Mouse (Mus musculus) embryonic facial prominence, embryonic 13.5 days (tissue): ENCODE data around the gene Slc43a2. TPM values are rescaled to one million over a fixed set of nuclear protein-coding genes. Genes with fewer than 3 reads are reported as not detected.
A peak's percentile ranks its signal among the peaks of the same experiment; 100 is the strongest.

ENCODE experiments used
- ATAC-seq: fragments of 200-750 bp; cut with Nextera tagmentation; 2 replicates; pipeline ENCODE4 v1.8.0; 2017; ENCODE audit warnings: low read depth; ENCODE audit not compliant: insufficient number of reproducible peaks, insufficient read depth, low FRiP score, low TSS enrichment
- H3K27ac ChIP-seq: fragments of 300-500 bp; sonication (generic); 2 replicates; pipeline ENCODE4 v1.5.1; 2015; ENCODE audit warnings: moderate library complexity, mild to moderate bottlenecking, inconsistent platforms
- H3K27me3 ChIP-seq: fragments of 300-500 bp; sonication (generic); 2 replicates; pipeline ENCODE4 v1.6.1; 2015; ENCODE audit warnings: mild to moderate bottlenecking, inconsistent platforms
- H3K36me3 ChIP-seq: fragments of 300-500 bp; sonication (generic); 2 replicates; pipeline ENCODE4 v1.6.1; 2015; ENCODE audit warnings: mild to moderate bottlenecking, inconsistent platforms
- H3K4me1 ChIP-seq: fragments of 300-500 bp; sonication (generic); 2 replicates; pipeline ENCODE4 v1.6.1; 2015; ENCODE audit warnings: inconsistent platforms
- H3K4me2 ChIP-seq: fragments of 300-500 bp; sonication (generic); 2 replicates; pipeline ENCODE4 v1.6.1; 2015; ENCODE audit warnings: moderate library complexity, mild to moderate bottlenecking, inconsistent platforms
- H3K4me3 ChIP-seq: fragments of 300-500 bp; sonication (generic); 2 replicates; pipeline ENCODE4 v1.5.1; 2015; ENCODE audit warnings: mild to moderate bottlenecking, inconsistent platforms
- H3K9ac ChIP-seq: fragments of 300-500 bp; sonication (generic); 2 replicates; pipeline ENCODE4 v1.6.1; 2015; ENCODE audit warnings: mild to moderate bottlenecking, inconsistent platforms
- H3K9me3 ChIP-seq: fragments of 300-500 bp; sonication (generic); 2 replicates; pipeline ENCODE4 v1.6.1; 2016; ENCODE audit warnings: inconsistent platforms
- WGBS: fragments of 180-500 bp; shearing (Covaris S2); methylation state at CpG from one replicate; pipeline ENCODE4 v1.1.7; 2015; ENCODE audit warnings: mixed read lengths; 5-methylcytosine and 5-hydroxymethylcytosine counted together
- polyA plus RNA-seq: library from polyadenylated mRNA; unstranded; fragments of >200 nt; fragmentation: Nextera tagmentation; extraction: Ambion mirVana; gene quantifications from 2 replicates; pipeline ENCODE4 v1.2.1, GENCODE M21; 2015

The Slc43a2 gene
- polyA plus RNA-seq, 1 experiment from 2014 or later, result 3.6 TPM

GRCm38 (mm10) chr11:75511213-75511612, 20.3 kb upstream of the Slc43a2 start:
- Histone ChIP-seq H3K4me3 (no peak overlapping the region), H3K4me1 (peaks cover 19% of the 10 kb centered on the region)
- 81% methylated on average over 6 of the region's 6 CpGs for WGBS

DNA sequence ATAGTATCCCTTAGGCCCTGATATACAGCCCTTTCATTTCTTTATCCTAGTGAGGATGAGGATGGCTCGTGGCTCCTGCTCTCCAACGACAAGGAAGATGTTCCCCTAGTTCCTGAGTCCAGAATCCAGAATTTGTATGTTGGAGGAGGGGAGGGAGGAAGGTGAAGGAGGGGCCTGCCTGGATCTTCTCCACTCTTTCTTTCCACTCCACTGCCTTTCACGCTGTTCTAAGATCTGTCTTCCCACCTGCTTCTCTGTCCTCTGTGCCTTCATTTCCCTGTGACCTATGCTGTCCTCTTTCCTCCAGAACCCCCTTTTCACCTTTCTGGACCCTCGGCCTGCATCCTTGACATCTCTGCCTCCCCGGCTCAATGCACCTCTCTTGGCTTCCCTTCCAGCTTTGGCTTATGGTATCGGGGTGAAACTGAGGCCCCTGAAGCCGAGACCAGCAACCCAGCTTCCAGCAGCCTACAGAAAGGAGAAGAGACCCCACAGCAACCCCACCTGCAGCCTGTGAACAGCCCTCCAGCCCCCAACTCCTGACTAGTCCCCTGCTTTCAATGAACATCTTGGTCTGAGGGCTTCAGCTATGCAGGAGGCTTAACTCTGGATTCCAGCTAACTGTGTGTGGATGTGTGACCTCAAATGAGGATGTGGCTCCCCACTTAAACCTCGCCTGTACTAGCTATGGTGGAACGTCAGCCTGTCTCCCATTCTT, 19.0 kb upstream of the Slc43a2 start:
- peaks cover 30% of the 10 kb centered on the region for H3K36me3 ChIP-seq
- H3K4me2 ChIP-seq, result no peak overlapping the region
- H3K9ac ChIP-seq, result 0 out of 2 replicates have a peak overlapping the region, but pooled peaks have one; percentile 12
- peaks cover 19% of the 10 kb centered on the region for H3K4me1 ChIP-seq
- no peak for ATAC-seq
- WGBS, result 79% methylated on average over 9 of the region's 9 CpGs
- H3K27ac ChIP-seq, result no peak overlapping the region
- H3K27me3 ChIP-seq, result no peaks in the 10 kb centered on the region
- no peak overlapping the region for H3K4me3 ChIP-seq
- H3K9me3 ChIP-seq, result no peaks in the 10 kb centered on the region

More at GRCm38 (mm10) chr11:75511213-75511612, 20.3 kb upstream of the Slc43a2 start:
- Histone ChIP-seq H3K27ac (no peak overlapping the region), H3K36me3 (peaks cover 41% of the 10 kb centered on the region), H3K9me3 (no peaks in the 10 kb centered on the region), H3K27me3 (no peaks in the 10 kb centered on the region), H3K9ac (no peak overlapping the region), H3K4me2 (0 out of 2 replicates have a peak overlapping the region, but pooled peaks have one; percentile 98)
- ATAC-seq, result no peak

DNA sequence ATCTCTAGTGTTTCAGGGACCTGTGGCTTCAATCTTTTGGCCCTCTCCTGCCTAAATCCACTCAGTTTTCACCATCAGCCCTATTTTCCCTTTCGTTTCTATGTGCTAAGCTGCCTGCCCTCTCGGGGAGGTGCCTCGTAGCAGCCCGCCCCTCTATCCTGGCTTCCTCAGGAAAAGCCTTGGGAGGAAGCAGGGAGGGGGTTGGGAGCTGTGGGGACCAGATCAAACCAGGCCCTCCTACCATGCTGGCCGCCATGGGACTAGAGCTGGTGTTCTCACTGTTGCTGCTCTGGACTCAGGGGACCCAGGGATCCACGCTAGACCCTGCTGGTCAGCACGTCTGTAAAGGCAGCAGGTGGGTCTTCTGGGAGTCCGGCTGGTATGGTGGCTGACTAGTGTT, 18.2 kb upstream of the Slc43a2 start, which contains the start of gene Scarf1:
TSS of gene Scarf1 (plus strand) at position 205 of the 400 bp plus-strand sequence.
- Histone ChIP-seq H3K4me3 (peak within 1 kb of the TSS; percentile 10; the same call in 1 of the 2 replicates), H3K9ac (0 out of 2 replicates have a peak within 1 kb of the TSS, but pooled peaks have one; percentile 28), H3K27ac (no peak within 1 kb of the TSS), H3K27me3 (no peaks in the 10 kb centered on the region), H3K9me3 (no peaks in the 10 kb centered on the region), H3K4me2 (peak within 1 kb of the TSS; percentile 14), H3K4me1 (peaks cover 19% of the 10 kb centered on the region), H3K36me3 (peaks cover 22% of the 10 kb centered on the region)
- 55% methylated on average over 8 of the region's 8 CpGs for WGBS
- ATAC-seq, result no peak

DNA sequence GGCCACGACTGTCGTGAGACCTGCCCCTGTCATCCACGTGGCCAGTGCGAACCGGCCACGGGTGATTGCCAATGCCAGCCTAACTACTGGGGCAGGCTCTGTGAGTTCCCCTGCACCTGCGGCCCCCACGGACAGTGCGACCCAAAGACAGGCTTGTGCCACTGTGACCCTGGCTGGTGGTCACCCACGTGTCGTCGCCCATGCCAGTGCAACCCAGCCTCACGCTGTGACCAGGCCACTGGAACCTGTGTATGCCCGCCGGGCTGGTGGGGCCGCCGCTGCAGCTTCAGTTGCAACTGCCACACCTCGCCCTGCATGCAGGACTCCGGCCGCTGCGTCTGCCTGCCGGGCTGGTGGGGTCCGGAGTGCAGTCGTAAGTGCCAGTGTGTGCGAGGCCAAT, 16.3 kb upstream of the Slc43a2 start:
- WGBS, result 91% methylated on average over 25 of the region's 25 CpGs
- H3K4me1 ChIP-seq, result peaks cover under 1% of the 10 kb centered on the region; the same call in 1 of the 2 replicates
- H3K27me3 ChIP-seq, result no peaks in the 10 kb centered on the region
- H3K4me3 ChIP-seq, result no peak overlapping the region
- no peaks in the 10 kb centered on the region for H3K9me3 ChIP-seq
- no peak overlapping the region for H3K27ac ChIP-seq
- H3K9ac ChIP-seq, result no peak overlapping the region
- 0 out of 2 replicates have a peak, but pooled peaks cover 6% of the 10 kb centered on the region for H3K36me3 ChIP-seq
- no peak for ATAC-seq
- H3K4me2 ChIP-seq, result no peak overlapping the region

DNA sequence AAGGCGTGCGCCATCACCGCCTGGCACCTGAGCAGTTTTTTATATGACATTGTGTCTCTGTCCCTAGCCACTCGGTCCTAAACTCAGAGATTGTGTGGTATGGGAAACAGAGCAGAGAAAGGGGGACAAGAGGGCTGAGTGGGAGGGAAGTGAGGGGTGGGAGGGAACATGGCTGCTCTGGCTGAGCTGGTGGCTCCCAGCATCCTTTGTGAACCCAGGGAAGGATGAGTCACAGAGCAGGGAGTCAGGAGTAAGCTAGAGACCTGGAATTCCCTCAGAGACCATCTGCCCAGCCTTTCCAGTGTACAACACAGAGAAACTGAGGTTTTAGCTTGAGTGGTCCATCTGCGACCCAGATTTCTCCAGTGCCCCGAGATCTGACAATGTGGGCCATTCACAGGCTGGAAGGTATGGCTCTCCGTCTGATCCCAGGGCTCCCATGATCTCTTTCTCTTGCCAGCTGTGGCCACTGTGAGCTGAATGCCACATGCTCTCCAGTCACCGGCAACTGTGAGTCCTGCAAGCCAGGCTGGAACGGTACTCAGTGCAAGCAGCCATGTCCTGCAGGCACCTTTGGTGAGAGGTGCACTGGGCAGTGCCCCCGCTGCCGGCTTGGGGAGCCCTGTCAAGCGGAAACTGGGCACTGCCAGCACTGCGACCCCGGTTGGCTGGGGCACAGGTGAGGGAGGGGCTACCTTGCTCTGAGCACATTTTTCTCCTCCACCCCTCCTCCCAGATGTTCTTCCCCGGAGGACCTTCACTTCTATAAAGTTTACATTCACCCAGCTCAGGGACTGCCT, 11.5 kb upstream of the Slc43a2 start:
- Histone ChIP-seq H3K4me1 (no peaks in the 10 kb centered on the region), H3K9me3 (no peaks in the 10 kb centered on the region), H3K9ac (no peak overlapping the region), H3K4me2 (no peak overlapping the region), H3K36me3 (no peaks in the 10 kb centered on the region), H3K27me3 (no peaks in the 10 kb centered on the region), H3K27ac (no peak overlapping the region), H3K4me3 (no peak overlapping the region)
- no peak for ATAC-seq
- WGBS, result 76% methylated on average over 15 of the region's 15 CpGs

GRCm38 (mm10) chr11:75521609-75522008, 9.9 kb upstream of the Slc43a2 start:
- Histone ChIP-seq H3K27ac (no peak overlapping the region), H3K4me2 (no peak overlapping the region), H3K4me3 (no peak overlapping the region), H3K9ac (no peak overlapping the region), H3K36me3 (no peaks in the 10 kb centered on the region), H3K4me1 (no peaks in the 10 kb centered on the region), H3K9me3 (no peaks in the 10 kb centered on the region), H3K27me3 (no peaks in the 10 kb centered on the region)
- 87% methylated on average over 4 of the region's 4 CpGs for WGBS
- no peak for ATAC-seq

- WGBS, result 89% methylated on average over 2 of the region's 2 CpGs
- Histone ChIP-seq H3K27ac (no peak overlapping the region), H3K9me3 (no peaks in the 10 kb centered on the region), H3K9ac (no peak overlapping the region), H3K4me1 (no peaks in the 10 kb centered on the region), H3K27me3 (no peaks in the 10 kb centered on the region), H3K4me2 (no peak overlapping the region), H3K36me3 (no peaks in the 10 kb centered on the region), H3K4me3 (no peak overlapping the region)
- no peak for ATAC-seq
These were observed 8.7 kb upstream of the Slc43a2 start for GRCm38 (mm10) chr11:75522793-75523192.

GRCm38 (mm10) chr11:75525531-75526125, 5.9 kb upstream of the Slc43a2 start:
- 83% methylated on average over 15 of the region's 15 CpGs for WGBS
- Histone ChIP-seq H3K4me1 (no peaks in the 10 kb centered on the region), H3K27me3 (no peaks in the 10 kb centered on the region), H3K9ac (no peak overlapping the region), H3K9me3 (no peaks in the 10 kb centered on the region), H3K4me3 (no peak overlapping the region), H3K36me3 (no peaks in the 10 kb centered on the region), H3K27ac (no peak overlapping the region), H3K4me2 (no peak overlapping the region)
- no peak for ATAC-seq

DNA sequence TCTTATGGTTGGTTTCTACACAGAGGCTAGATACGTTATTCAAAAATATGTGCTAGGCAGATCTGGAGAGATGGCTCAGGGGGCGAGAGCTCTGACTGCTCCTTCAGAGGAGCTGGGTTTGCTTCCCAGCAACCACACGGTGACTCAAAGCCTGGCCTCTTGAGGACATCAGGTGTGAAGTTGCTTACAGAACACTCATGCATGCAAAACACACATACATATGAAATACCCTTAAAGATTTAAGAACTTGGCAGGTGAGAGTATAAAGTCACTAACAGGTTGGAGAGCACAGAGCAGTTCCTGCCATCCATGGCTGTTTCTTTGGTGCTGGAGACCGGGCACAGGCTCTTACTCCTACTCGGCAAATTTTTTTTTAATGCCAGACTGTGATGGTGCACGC, 4.6 kb upstream of the Slc43a2 start:
- Histone ChIP-seq H3K27ac (no peak overlapping the region), H3K27me3 (no peaks in the 10 kb centered on the region), H3K9me3 (no peaks in the 10 kb centered on the region), H3K36me3 (no peaks in the 10 kb centered on the region), H3K9ac (no peak overlapping the region), H3K4me3 (no peak overlapping the region), H3K4me2 (no peak overlapping the region), H3K4me1 (no peaks in the 10 kb centered on the region)
- 87% methylated on average over 6 of the region's 6 CpGs for WGBS
- no peak for ATAC-seq

- Histone ChIP-seq H3K4me3 (no peak overlapping the region), H3K36me3 (no peaks in the 10 kb centered on the region), H3K27ac (no peak overlapping the region), H3K9ac (no peak overlapping the region), H3K9me3 (no peaks in the 10 kb centered on the region), H3K4me2 (no peak overlapping the region), H3K4me1 (peaks cover 9% of the 10 kb centered on the region), H3K27me3 (peaks cover 5% of the 10 kb centered on the region; the same call in 1 of the 2 replicates)
- no peak for ATAC-seq
- 63% methylated on average over 4 of the region's 4 CpGs for WGBS
These were observed 1.7 kb upstream of the Slc43a2 start for GRCm38 (mm10) chr11:75529771-75530170.

GRCm38 (mm10) chr11:75530325-75530724, 1.2 kb upstream of the Slc43a2 start:
- WGBS, result under 1% methylated on average over 10 of the region's 10 CpGs
- H3K27me3 ChIP-seq, result peaks cover 5% of the 10 kb centered on the region; the same call in 1 of the 2 replicates
- peaks cover 12% of the 10 kb centered on the region for H3K4me1 ChIP-seq
- peak overlapping the region; percentile 72 for H3K4me3 ChIP-seq
- H3K9me3 ChIP-seq, result no peaks in the 10 kb centered on the region
- H3K4me2 ChIP-seq, result peak overlapping the region; percentile 91
- H3K27ac ChIP-seq, result 0 out of 2 replicates have a peak overlapping the region, but pooled peaks have one; percentile 64
- H3K9ac ChIP-seq, result peak overlapping the region; percentile 84
- H3K36me3 ChIP-seq, result no peaks in the 10 kb centered on the region
- 0 out of 2 replicates have a peak, but pooled peaks have one; percentile 53 for ATAC-seq
